Mouse (Mus musculus) cerebellum, postnatal 14 days (tissue): ENCODE measurements around the gene Rasgrp1.
A peak's percentile ranks its signal among the peaks of the same experiment; 100 is the strongest.

ENCODE experiments used
- DNase-seq, 2 experiments: peaks; one replicate each; pipeline ENCODE4 v3.0.0; 2021; ENCODE audit warnings: mixed read lengths in 2 of 2

Rasgrp1 gene

DNA sequence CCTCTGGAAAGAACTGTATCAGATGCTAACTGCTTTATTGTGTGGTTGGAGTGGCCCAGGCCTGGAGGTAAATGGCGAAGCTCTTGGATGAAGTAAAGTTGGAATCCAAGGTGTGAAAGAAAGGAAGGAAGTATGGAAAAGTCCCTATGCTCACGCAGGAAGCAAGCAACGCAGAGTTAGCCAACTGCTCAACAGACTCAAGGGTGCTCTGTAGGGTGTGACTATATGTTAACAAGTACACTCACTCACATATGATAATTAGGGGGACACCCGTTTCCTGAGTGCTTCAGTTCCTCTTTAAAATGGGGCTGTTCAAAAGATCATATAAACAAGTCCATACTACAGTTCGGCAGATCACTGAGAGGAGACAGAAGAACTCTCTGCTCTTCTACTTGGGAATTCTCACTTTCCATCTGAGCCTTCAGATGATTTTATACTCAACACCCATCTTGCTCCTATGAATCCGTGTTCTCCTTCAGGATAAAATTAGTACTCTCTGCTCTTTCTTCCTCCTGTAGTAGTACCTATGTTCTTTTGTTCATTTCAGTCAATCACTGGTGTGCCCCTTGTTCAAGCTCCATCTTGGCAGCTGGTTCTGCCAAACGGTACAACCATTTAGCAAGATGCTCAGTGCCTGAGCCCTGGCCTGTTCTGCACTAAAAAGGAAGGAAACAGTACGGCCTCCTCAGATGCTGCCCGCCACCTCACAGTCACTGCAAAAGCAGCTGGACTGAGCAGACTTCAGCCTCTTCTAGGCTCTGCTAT lies 14.1 kb downstream of the Rasgrp1 start:
- no peak for DNase-seq

- no peak for DNase-seq
Measured at GRCm38 (mm10) chr2:117322399-117322798, 20.4 kb downstream of the Rasgrp1 start.

DNA sequence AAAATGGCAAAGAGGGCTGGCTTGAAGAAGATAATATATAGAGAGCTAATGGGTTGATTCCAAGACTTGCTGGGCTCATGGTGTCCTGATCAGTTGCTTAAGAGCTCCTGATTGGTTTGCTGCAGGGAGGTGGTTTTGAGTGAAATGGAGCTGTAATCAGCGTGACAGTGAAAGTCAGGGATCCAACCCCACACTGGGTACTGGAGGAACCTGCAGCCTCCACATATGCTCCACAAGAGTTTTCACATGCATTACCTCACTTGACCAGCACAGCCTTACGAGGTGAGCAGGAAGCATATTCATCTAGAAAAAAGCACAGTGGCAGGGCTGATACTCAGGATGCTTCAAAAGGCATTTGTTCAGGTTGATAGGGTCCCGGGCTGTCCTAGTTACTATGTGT lies 21.6 kb downstream of the Rasgrp1 start:
- peak; percentile 31 to 56 for DNase-seq

- no peak for DNase-seq
Measured at GRCm38 (mm10) chr2:117318991-117319390, 23.8 kb downstream of the Rasgrp1 start.

DNA sequence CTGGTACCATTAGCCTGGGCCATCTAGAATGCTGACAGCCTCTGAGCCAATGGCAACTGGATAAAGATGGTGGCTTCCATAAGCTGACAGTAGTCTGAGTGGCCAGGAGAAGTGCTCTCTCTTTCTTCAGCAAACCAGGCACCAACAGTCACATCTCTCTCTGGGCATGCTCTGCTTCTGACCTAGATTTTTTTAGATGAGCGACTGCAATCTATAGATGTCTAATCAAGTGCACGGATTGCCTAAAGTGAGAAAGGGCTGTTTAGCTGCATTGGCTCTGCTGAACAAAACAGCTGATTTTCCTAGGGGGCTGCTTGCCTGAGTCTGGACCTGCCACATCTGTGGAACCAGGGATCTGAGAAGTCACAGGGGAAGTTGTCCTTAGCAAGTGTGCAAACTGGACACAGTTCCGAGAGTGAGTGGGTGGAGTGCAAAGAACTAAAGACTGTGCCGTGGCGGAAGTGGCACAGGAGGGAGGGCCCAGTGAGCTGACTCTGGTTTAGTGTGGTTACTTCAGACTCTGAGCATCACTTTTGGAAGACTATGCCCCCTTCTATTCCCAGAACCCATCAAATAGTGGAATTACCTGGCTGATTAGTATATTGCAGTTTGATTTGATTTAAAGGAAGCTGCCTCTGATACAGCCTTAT lies 29.1 kb downstream of the Rasgrp1 start:
- DNase-seq = no peak

GRCm38 (mm10) chr2:117312441-117312895 lies 30.3 kb downstream of the Rasgrp1 start:
- DNase-seq = no peak

DNA sequence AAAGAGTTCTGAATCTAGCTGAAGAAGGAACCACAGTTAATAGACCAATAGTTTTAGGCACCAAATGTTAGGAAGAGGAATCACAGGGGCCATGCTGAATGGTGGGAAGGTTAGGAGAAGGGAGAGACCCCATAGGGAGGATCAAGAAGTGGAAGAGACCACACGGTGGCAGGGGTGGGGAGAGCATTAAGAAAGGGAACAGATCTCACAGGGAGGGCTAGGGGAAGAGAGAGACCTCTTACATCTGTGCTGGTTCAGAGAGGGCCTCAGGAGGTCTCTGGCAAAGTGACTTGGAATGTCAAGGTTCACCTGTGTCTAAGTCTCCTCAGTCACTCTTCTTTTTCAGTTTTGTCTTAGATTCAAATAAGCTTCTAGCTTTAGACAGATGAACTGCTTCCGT lies 30.8 kb downstream of the Rasgrp1 start:
- DNase-seq = no peak

- DNase-seq = no peak
Measured at GRCm38 (mm10) chr2:117311349-117311748, 31.5 kb downstream of the Rasgrp1 start.

GRCm38 (mm10) chr2:117309046-117309445 lies 33.8 kb downstream of the Rasgrp1 start:
- peak in 1 of 2 experiments; percentile 66 for DNase-seq

- DNase-seq = no peak
Measured at GRCm38 (mm10) chr2:117307959-117308358, 34.8 kb downstream of the Rasgrp1 start.

- peak; percentile 75 to 83 for DNase-seq
Measured at GRCm38 (mm10) chr2:117304941-117305340, 37.9 kb downstream of the Rasgrp1 start.

DNA sequence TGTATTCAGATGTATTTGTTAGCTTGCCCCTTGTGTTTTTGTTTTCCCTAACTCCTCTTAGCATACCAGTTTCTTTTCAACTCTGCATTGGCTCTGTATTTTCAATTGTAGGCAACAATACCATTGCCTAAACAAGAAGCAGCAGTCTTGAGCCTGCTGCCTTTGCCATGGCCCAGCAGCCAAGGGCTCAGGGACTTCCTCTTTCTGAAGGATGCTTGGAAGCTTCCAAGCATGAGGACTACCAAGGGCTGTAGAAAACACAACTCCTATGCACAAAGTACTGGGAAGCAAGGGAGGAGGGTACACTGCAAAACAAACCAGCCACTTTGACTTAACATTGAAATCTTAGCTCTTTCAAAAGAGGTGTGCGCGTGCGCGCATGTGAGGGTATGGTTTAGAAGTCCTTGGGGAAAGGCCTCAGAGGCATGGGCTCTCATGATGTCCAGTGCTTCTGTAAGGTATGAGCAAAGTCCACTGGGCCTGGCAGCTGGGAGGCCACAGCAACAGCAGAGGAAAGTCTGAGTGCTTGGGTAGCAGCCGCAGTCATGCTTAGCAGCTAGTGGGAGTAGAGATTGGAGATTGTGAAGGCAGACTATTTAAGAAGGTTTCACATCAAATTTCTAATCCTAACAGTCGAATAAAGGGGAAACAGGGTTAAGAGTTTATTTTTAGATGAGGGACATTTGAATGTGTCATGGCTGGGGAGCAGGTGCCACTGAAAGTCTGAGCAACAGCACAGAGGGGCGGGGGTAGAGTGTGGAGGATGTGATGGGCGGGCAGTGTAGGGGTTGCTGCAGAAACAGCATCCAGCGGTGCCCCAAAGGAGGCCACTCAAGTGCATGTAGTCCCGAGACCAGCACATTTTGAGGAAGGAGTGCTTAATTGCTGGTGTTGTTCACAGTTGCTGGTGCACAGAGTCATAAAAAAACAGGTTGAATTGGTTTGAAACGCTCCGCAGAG lies 39.1 kb downstream of the Rasgrp1 start:
- DNase-seq = no peak

DNA sequence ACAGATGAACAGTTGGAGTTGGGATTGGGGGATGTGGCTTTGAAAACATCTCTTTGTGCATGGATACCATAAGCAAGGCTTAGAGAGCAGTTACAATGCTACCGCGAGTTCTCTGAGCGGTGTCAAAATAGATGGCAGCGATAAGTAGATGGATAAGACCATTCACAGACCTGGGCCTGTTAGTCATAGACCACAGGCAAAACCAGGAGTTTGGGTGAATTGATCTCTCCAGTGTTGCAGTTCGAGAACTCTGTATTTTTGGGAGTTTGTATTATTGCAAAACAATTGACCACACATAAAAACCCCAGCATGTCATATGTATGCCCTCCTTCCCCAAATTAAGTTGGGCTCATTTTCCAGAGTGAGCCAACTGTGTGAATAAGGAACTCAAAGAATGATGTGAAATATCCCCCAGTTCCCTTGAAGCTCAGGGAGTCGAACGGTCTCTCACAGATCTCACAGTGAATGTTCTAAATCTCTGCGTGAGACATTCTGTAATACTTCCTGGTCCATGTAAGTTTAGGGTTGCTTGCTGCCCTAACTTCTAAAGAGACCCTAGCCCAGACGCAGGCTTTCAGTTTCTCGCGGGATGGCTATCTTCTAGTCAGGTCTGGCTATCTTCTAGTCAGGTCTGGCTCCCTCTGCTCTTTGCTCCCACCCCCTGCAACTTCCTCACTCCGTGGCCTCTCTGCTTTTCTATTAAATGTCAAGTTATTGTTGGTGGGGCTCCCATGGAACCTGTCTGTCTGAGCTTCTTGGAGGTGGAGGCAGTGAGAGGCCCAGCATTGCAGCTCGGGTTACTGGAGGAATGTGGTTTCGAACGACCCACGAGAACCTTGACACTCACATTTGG lies 43.0 kb downstream of the Rasgrp1 start:
- DNase-seq = no peak

DNA sequence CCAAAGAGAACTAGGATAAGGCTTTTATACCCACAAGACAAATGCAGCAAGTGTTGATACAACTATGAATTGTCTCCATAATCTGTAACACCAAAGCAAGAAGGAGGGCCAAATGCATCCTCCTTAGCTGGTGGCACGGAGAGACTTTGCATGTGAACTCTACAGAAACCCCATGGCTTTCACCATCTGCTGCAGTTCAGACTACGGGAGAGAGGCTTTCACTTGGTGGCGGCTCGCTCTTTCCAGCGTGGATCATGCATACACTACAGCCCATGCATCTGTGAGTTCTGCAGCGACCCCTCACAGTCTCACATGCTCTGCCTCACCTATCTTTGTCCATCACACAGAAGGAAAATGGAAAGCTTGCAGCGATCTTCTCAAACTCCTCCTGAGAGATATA lies 54.5 kb downstream of the Rasgrp1 start:
- peak; percentile 60 to 79 for DNase-seq

DNA sequence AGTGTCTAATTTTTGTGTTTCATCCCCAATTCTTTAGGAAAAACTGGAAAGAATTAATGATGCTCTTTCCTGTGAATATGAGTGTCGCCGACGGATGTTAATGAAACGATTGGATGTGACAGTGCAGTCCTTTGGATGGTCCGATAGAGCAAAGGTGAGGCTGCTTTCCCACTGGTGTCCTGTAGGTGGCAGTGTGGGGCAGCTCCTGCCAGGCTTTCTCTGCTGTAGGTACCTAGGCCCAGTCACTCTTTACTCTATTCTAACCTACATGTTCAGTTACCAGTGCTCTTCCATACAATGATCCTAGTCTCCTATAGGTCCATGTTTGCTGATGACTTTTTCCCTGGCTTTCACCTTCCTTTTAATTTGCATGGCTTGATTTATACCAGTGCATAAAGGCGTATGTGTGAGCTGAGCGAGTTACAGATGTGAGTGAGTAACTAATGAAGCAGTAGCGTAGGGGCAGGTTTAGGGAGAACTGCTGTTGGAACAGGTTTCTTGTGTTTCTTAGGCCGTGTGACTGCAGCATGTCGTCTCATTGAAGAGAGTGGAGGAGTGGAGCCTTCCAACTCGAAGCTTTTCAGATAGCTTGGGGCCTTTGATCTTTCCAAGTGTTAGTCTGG lies 78.9 kb downstream of the Rasgrp1 start:
- DNase-seq = peak; percentile 88 to 91

DNA sequence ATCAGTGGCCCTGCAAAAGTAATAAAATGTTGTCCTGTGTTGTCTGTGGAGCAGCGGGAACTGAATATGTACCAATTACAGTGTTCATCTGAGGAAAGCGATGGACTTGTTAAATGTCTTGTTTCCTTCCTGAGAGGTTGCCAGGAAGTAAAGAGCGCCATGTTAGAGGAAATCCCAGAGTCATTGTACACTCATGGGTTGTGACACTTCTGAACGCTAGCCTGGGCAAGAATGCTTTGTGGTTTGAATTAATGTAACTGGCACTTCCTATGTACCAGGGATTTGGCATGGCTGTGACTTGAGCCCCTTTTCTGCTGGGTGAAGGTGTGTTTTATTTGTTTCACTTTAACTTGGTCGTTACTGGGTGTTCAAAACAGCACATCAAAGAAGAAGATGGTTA lies 80.6 kb downstream of the Rasgrp1 start:
- DNase-seq = no peak

DNA sequence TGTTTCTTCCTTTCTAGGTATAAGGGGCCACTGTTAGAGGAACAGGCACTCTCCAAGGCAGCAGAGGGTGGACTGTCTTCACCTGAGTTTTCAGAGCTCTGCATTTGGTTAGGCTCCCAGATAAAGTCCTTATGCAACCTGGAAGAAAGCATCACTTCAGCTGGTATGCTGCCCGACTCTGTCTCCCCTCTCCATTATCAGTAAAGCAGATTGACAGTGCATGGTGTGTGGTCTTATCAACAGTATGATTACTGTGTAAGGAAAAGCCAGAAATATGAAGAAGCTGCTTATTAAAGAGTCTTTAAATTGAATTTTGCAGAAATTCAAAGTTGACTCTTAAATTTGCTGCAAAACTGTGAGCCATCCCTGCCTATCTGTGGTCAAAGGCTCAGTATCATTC lies 85.2 kb downstream of the Rasgrp1 start:
- no peak for DNase-seq

- no peak for DNase-seq
Measured at GRCm38 (mm10) chr2:117255415-117255814, 87.4 kb downstream of the Rasgrp1 start.

GRCm38 (mm10) chr2:117250001-117250510 lies 92.7 kb downstream of the Rasgrp1 start:
- DNase-seq = no peak

GRCm38 (mm10) chr2:117249255-117250000 lies 93.4 kb downstream of the Rasgrp1 start, which contains the start of gene Fam98b:
Gene Fam98b (plus strand): TSS chr2:117249739.
- peak; percentile 95 to 96 for DNase-seq

DNA sequence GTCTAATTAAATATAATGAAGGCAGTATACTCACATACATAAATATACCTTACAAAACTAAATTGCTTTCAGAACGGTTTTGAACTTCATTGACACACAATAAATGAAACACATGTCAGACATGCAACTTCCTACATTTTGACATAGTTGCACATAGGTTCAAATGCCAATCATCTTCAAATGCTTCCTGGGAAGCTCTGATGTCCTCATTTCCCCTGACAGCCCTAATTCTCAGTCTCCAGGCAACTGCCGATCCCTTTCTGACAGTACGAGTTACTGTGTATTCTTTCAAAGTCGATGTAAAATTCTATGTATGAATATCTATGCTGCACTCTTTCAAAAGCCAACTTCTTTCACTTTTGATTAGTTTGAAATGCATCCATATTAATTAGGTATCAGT lies 100.8 kb downstream of the Rasgrp1 start:
- no peak for DNase-seq
